Mouse (Mus musculus) lung, embryonic 15.5 days (tissue): ENCODE results near the gene Lrig2. TPM values are rescaled to one million over a fixed set of nuclear protein-coding genes. Genes with fewer than 3 reads are reported as not detected.

Source experiments
- ATAC-seq: fragments of 200-750 bp; cut with Nextera tagmentation; 2 replicates; pipeline ENCODE4 v1.8.0; 2017; ENCODE audit warnings: moderate number of reproducible peaks, borderline replicate concordance; ENCODE audit not compliant: low FRiP score, low TSS enrichment; ENCODE audit errors: extremely low read depth
- H3K27ac ChIP-seq: fragments of 300-500 bp; sonication (generic); 2 replicates; pipeline ENCODE4 v1.5.1; 2015; ENCODE audit warnings: moderate library complexity, mild to moderate bottlenecking, inconsistent platforms
- H3K27me3 ChIP-seq: fragments of 300-500 bp; sonication (generic); 2 replicates; pipeline ENCODE4 v1.6.1; 2015; ENCODE audit warnings: inconsistent platforms
- H3K36me3 ChIP-seq: fragments of 300-500 bp; sonication (generic); 2 replicates; pipeline ENCODE4 v1.6.1; 2015; ENCODE audit warnings: inconsistent platforms
- H3K4me1 ChIP-seq: fragments of 300-500 bp; sonication (generic); 2 replicates; pipeline ENCODE4 v1.6.1; 2015; ENCODE audit warnings: inconsistent platforms
- H3K4me2 ChIP-seq: fragments of 300-500 bp; sonication (generic); 2 replicates; pipeline ENCODE4 v1.6.1; 2015; ENCODE audit warnings: inconsistent platforms, mild to moderate bottlenecking, moderate library complexity
- H3K4me3 ChIP-seq: fragments of 300-500 bp; sonication (generic); 2 replicates; pipeline ENCODE4 v1.5.1; 2015; ENCODE audit warnings: mild to moderate bottlenecking, inconsistent platforms
- H3K9ac ChIP-seq: fragments of 300-500 bp; sonication (generic); 2 replicates; pipeline ENCODE4 v1.6.1; 2015; ENCODE audit warnings: inconsistent platforms
- H3K9me3 ChIP-seq: fragments of 300-500 bp; sonication (generic); 2 replicates; pipeline ENCODE4 v1.6.1; 2016; ENCODE audit warnings: inconsistent platforms
- WGBS: fragments of 180-500 bp; shearing (Covaris S2); methylation state at CpG from one replicate; pipeline ENCODE4 v1.1.7; 2015; 5-methylcytosine and 5-hydroxymethylcytosine counted together
- polyA plus RNA-seq: library from polyadenylated mRNA; unstranded; fragments of >200 nt; fragmentation: Nextera tagmentation; extraction: Ambion mirVana; gene quantifications from 2 replicates; pipeline ENCODE4 v1.2.1, GENCODE M21; 2015

Lrig2 gene
- 14.2 and 15.4 TPM in 2 replicates for polyA plus RNA-seq

DNA sequence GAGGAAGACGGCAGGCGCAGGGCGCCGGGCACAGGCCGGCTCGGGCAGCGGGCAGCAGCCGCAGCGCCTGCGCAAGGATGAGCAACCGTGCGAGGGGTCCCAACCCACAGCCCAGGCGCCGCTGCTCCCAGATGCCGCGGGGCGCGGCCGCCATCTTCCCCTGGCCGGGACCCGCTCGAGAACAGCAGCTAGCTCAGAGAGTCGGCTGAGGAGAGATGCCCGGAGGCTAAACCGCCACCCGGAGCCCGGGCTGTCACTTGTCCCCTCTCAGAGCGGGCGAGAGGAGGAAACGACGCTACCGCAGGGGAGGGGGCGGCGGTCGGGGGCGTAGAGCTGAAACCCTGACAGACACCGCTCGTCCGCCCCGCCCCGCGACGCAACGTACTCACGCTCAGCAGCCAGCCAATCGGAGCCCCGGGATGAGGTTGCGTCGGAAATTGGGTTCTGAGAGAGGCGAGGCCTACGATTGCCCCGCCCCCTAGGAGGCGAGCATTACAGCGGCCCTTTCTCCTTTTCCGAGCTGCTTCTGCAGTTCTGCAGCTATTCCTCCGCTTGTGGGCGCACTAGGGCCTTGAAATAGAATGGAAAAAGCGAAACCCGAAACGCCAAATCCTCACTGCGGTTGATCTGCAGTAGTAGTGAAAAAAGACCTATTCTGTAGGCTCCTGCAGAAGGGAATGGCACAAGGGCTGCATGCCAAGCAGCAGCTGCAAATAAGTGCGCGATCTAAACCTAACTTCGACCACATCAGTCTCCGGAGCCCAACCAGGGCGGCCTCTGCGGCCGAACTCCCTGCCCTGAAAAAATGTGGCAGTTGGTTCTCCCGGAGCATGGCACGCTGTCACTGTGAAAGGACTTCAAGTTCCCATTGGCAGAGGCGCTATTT, at the start of gene Lrig2:
TSS of gene Lrig2 (minus strand) at position 381 of the 886 bp plus-strand sequence.
- H3K4me3 ChIP-seq: peak within 1 kb of the TSS; percentile 68
- H3K9ac ChIP-seq: peak within 1 kb of the TSS; percentile 71
- ATAC-seq: peak; percentile 99
- H3K9me3 ChIP-seq: no peaks in the 10 kb centered on the region
- H3K27ac ChIP-seq: peak within 1 kb of the TSS; percentile 93
- H3K4me2 ChIP-seq: peak within 1 kb of the TSS; percentile 59
- WGBS: under 1% methylated on average over 67 of the region's 71 CpGs
- no peaks in the 10 kb centered on the region for H3K27me3 ChIP-seq
- H3K36me3 ChIP-seq: no peaks in the 10 kb centered on the region
- H3K4me1 ChIP-seq: peaks cover 11% of the 10 kb centered on the region; the same call in 1 of the 2 replicates

DNA sequence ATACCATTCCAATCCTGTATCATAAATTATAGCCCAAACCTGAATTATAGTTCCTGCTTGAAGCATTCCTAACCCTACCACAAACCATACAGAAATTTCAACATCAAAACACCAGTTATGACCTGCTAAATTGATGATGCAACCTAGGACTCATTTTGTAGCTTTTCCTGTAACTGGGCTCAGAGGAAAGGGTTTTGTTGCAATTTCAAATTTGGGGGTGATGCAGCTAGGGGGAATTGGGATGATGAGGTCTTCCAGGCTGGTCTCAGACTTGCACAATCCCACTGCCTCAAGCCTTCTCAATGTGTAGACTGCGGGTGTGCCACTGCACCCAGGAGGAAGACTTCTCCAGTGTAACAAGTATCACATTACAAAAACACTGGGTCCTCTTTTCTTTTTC, 44.9 kb upstream of the Lrig2 start:
- no peak for ATAC-seq
- no peak overlapping the region for H3K27ac ChIP-seq
- H3K9ac ChIP-seq: no peak overlapping the region
- no peaks in the 10 kb centered on the region for H3K9me3 ChIP-seq
- no peaks in the 10 kb centered on the region for H3K27me3 ChIP-seq
- no peaks in the 10 kb centered on the region for H3K36me3 ChIP-seq
- no peak overlapping the region for H3K4me3 ChIP-seq
- no peak overlapping the region for H3K4me2 ChIP-seq
- H3K4me1 ChIP-seq: peaks cover 5% of the 10 kb centered on the region; the same call in 1 of the 2 replicates
- WGBS: 83% methylated on average over 1 of the region's 1 CpGs

DNA sequence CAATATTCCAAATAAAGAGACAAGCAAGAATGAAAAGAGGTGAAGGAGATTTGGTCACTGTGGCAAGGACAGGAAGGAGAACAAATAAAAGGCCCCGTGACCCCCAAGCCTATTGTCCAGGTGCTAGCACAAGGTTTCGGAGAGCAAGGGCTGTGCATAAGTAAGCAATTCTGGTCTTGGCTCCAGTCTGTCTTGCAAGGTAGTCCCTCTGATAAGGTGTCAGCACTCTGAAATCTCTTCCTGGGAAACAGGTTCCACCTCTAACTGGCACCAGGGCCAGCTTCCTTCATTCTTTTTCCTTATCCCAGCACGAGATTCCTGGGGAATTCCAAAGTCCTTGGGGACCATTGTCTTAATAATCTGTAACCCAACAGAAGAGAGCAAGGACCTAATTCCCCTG, 38.9 kb upstream of the Lrig2 start:
- 49% methylated on average over 3 of the region's 3 CpGs for WGBS
- no peak overlapping the region for H3K4me3 ChIP-seq
- no peaks in the 10 kb centered on the region for H3K27me3 ChIP-seq
- H3K9me3 ChIP-seq: no peaks in the 10 kb centered on the region
- no peak overlapping the region for H3K27ac ChIP-seq
- ATAC-seq: no peak
- no peaks in the 10 kb centered on the region for H3K4me1 ChIP-seq
- H3K9ac ChIP-seq: no peak overlapping the region
- no peaks in the 10 kb centered on the region for H3K36me3 ChIP-seq
- no peak overlapping the region for H3K4me2 ChIP-seq

DNA sequence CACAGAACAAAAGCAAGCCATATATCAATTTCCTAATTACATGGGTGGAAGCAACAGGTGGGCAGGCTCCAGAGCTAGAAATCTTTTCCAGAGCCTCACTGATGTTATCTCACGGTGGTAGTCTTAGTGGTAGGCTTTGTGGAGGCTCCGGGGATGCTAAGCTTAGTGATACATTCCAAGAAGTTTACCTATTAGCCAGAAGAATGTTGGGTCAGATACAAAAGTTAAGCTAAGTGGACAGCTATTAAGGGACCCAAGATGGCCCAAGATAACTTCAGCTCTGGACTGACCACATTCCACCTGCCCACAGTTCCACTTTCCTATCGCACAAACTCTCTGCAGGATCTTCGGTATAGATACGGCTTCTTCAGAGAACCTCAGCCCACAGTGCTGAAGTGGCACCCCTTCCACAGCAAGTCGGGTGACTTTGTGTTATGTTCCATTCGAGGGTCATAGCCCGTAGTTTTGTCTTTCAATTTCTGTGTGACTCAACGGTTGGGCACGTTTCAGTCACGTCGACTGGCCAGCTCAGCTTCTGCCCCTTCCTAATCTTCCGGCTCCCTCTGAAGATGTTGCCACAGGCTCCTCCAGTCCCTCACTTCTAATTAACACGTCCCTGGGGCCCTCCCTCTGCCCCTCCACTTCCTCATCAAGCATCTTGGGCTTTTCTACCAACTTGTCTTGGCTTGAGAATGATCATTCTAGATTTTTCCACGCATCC, 36.8 kb upstream of the Lrig2 start:
- no peak overlapping the region for H3K27ac ChIP-seq
- H3K36me3 ChIP-seq: no peaks in the 10 kb centered on the region
- no peak overlapping the region for H3K9ac ChIP-seq
- no peaks in the 10 kb centered on the region for H3K4me1 ChIP-seq
- H3K4me2 ChIP-seq: no peak overlapping the region
- H3K9me3 ChIP-seq: no peaks in the 10 kb centered on the region
- H3K4me3 ChIP-seq: no peak overlapping the region
- no peak for ATAC-seq
- H3K27me3 ChIP-seq: no peaks in the 10 kb centered on the region
- WGBS: 49% methylated on average over 15 of the region's 15 CpGs

DNA sequence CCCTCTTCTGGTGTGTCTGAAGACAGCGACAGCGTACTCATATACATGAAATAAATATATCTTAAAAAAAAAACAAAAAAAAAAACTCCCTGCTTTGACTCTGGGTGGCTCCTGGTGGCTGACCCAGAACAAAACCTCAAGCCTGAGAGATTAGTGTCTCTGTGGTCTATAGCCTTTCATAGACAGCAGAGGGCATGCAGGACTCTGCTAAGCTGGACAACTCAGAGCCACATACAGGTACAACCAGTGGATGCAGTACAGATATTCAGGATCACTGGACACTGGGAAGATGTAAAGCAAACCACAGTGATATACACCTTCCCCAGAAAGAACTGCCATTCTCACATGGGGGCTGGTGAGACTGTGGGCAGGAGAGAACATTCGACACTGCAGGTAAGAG, 32.1 kb upstream of the Lrig2 start:
- H3K27me3 ChIP-seq: no peaks in the 10 kb centered on the region
- no peak overlapping the region for H3K4me2 ChIP-seq
- H3K36me3 ChIP-seq: no peaks in the 10 kb centered on the region
- no peaks in the 10 kb centered on the region for H3K9me3 ChIP-seq
- no peak for ATAC-seq
- H3K27ac ChIP-seq: no peak overlapping the region
- H3K4me1 ChIP-seq: peaks cover 14% of the 10 kb centered on the region
- H3K4me3 ChIP-seq: no peak overlapping the region
- 90% methylated on average over 3 of the region's 3 CpGs for WGBS
- no peak overlapping the region for H3K9ac ChIP-seq

DNA sequence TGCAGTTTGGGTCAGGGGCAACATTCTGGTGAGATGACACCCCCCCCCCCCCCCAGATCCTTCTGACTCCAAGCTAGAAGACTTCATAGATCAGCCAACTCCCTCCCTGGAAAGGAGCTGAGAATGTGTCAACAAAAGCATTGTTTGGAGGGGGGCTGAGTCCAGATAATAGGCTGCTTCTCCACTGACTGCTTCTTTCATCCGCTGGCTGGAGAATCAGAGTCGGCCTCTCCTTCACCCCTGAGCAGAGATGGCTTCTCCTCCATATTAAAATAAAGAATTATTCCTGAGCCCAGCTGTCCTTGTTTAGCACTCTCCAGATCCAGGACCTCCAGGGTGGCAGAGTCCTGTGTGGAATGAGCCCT, 30.3 kb upstream of the Lrig2 start:
- Histone ChIP-seq H3K4me1 (peaks cover 14% of the 10 kb centered on the region), H3K4me2 (peak overlapping the region; percentile 76), H3K27me3 (no peaks in the 10 kb centered on the region), H3K36me3 (no peaks in the 10 kb centered on the region), H3K27ac (no peak overlapping the region), H3K9ac (peak overlapping the region; percentile 22; the same call in 1 of the 2 replicates), H3K9me3 (no peaks in the 10 kb centered on the region), H3K4me3 (no peak overlapping the region)
- ATAC-seq: no peak
- WGBS: 9% methylated on average over 2 of the region's 2 CpGs

DNA sequence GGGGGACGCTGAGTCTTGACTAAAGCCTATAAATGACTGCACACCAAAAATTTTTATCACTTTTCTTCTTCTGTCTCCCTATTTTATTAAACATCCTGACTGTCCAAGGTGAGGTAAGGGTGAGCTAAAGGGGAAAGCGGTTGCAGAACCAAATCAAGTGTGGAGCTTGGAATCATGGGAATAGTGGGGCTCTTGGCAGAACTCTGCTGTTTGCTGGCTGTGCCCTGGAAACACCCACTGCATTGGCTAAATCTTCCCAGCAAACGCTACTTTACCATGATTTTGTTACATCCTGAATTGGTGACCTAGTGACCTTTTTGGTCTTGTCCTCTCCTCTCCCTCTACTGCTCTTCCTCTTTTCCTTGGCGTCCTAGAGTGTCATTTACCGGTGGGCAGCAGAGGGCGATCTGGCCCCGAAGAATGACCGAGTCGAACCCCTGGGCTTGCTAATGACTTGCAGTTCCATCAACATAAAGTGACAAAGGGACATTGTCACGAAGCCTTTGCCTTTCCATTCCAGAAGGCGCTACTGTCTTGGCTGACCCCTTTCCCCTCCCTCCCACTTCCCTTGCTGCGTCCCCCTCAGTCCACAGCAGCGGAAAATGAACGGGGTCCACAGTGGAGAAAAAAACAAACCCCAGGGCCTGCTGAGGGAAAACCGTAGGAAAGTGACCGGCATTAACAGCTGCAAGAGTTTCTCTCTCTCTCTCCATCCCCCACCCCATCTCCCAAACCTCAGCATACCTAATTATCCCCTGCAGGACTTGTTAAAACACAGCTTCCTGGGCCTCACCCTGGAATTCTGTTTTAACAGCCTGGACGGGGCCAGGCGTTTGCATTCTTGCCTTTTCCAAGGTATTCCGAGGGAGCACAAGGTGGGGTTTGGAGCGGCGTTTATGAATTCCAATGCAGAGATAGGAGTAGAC, 29.7 kb upstream of the Lrig2 start:
- Histone ChIP-seq H3K4me2 (peak overlapping the region; percentile 76), H3K27ac (no peak overlapping the region), H3K36me3 (no peaks in the 10 kb centered on the region), H3K4me1 (peaks cover 14% of the 10 kb centered on the region), H3K9ac (peak overlapping the region; percentile 22; the same call in 1 of the 2 replicates), H3K4me3 (peak overlapping the region; percentile 34), H3K9me3 (no peaks in the 10 kb centered on the region), H3K27me3 (no peaks in the 10 kb centered on the region)
- peak; percentile 69; the same call in 1 of the 2 replicates for ATAC-seq
- WGBS: 9% methylated on average over 21 of the region's 21 CpGs

DNA sequence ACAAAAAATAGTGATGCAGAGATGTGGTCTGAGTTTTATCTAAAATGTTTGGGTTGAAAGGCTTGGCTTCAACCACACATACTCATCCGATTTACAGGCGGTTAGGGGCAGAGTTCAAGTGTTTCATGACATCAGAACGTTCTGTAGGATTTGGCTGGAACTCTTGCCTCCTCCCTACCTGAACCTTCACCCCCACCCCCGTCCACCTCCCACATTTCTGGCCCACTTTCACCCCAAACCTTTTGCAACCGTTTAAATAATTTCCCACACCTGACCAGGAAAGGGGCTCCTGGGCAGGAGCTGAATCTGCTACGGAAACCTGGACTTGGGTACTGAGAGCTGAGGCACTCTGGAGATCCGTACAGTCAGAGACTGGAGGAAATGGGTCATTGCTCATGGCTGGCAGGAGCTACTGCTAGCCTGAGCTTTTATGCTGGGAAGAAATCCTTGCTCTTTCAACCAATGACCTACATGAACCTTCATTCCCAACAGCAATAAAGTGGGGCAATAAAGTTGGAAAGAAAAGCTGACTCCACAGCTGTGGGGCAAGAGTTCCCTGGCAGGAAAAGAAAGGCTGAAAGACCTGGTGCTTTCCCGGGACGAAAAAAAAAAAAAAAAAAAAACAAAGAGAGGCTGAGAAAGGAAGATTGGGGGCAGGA, 28.9 kb upstream of the Lrig2 start:
- ATAC-seq: no peak
- 46% methylated on average over 9 of the region's 9 CpGs for WGBS
- H3K4me2 ChIP-seq: no peak overlapping the region

DNA sequence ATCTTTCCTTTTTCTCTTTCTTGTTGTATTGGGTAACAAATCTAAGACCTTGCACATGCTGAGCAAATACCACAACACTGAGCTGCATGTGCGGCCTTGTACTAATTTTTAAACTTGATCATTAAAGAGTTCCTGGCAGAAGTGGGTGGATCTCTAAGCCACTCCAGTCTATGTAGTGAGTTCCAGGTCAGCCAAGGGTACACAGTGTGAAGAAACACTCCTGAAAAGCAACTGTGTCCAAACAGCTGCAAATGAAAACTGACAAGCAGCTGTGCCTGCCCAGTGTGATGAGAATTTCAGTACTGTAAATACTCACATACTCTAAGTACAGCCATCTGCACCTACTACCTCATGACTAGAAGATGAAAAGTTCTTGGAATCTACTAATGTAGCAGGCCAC, 21.5 kb upstream of the Lrig2 start:
- Histone ChIP-seq H3K27me3 (no peaks in the 10 kb centered on the region), H3K36me3 (no peaks in the 10 kb centered on the region), H3K4me2 (no peak overlapping the region), H3K9me3 (no peaks in the 10 kb centered on the region), H3K27ac (no peak overlapping the region), H3K4me3 (no peak overlapping the region), H3K9ac (no peak overlapping the region), H3K4me1 (no peaks in the 10 kb centered on the region)
- no peak for ATAC-seq
- 74% methylated on average over 1 of the region's 1 CpGs for WGBS

More for the DNA sequence above, 28.9 kb upstream of the Lrig2 start:
- Histone ChIP-seq H3K9me3 (no peaks in the 10 kb centered on the region), H3K27me3 (no peaks in the 10 kb centered on the region), H3K36me3 (no peaks in the 10 kb centered on the region), H3K27ac (no peak overlapping the region), H3K9ac (no peak overlapping the region), H3K4me3 (no peak overlapping the region), H3K4me1 (peaks cover 14% of the 10 kb centered on the region)

DNA sequence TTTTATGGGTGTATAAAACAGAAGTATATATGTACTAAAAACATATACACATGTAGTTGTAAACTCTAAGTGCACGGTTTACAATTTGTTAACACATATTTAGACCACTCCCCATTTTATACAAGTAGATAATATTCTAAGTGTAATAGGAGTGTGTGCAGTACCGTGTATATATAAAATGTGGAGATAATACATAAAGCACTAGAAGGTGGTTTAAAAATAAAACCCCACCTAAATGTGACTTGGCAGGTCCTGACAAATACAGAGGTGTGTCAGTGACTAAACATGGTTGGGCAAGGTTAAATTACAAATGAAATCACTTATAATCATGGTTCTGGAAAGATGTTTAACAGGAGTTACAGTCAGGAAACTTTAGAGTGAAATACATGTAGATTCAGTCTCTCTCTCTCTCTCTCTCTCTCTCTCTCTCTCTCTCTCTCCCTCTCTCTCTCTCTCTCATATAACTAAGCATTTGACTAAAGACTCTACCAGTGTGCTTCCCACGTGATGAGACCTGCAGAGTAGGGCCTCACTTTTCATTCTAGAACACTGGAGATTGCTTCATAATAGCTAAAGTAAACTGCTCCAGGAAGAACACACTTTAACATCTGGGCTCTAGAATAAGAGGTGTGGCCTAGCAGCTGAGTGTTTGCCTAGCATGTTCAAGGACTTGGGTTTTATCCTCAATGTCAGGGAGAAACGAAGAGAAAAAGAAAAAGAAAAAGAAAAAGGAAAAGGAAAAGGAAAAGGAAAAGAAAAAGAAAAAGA, 14.6 kb upstream of the Lrig2 start:
- no peak overlapping the region for H3K4me2 ChIP-seq
- H3K27me3 ChIP-seq: no peaks in the 10 kb centered on the region
- H3K4me1 ChIP-seq: peaks cover 7% of the 10 kb centered on the region; the same call in 1 of the 2 replicates
- WGBS: 51% methylated on average over 4 of the region's 4 CpGs
- H3K36me3 ChIP-seq: no peaks in the 10 kb centered on the region
- ATAC-seq: no peak
- no peak overlapping the region for H3K4me3 ChIP-seq
- H3K9ac ChIP-seq: no peak overlapping the region
- no peak overlapping the region for H3K27ac ChIP-seq
- H3K9me3 ChIP-seq: no peaks in the 10 kb centered on the region
